Mouse (Mus musculus) small intestine, adult 2 months (tissue): ENCODE results near the gene Usp24.

ENCODE experiments used
- CTCF ChIP-seq: fragments of 200-500 bp; IDR thresholded peaks from 2 replicates; pipeline ENCODE4 v1.5.1; 2012; ENCODE audit warnings: low read depth, mild to moderate bottlenecking, control low read depth, inconsistent platforms, low read length, moderate library complexity, mixed read lengths; ENCODE audit not compliant: insufficient replicate concordance, insufficient read length; ENCODE audit errors: extremely low read depth
- POLR2A ChIP-seq: fragments of 200-500 bp; IDR thresholded peaks from 2 replicates; pipeline ENCODE4 v1.6.1; 2012; ENCODE audit warnings: low read depth, mild to moderate bottlenecking, control low read depth, inconsistent platforms, low read length, moderate library complexity

GRCm38 (mm10) chr4:106419256-106419655 is 103.2 kb downstream of the Usp24 start:
- no peak for TF ChIP-seq CTCF
- TF ChIP-seq POLR2A = no peak
